Mouse (Mus musculus): ENCODE measurements around the gene Ash1l. TPM values are rescaled to one million over a fixed set of nuclear protein-coding genes. Genes with fewer than 3 reads are reported as not detected.
A peak's percentile ranks its signal among the peaks of the same experiment; 100 is the strongest.
"Not testable (repeated sequence)": the region's sequence is repeated elsewhere in the genome, so short reads cannot be mapped to it uniquely, and the experiment has no call there.

Ash1l gene
- polyA plus RNA-seq, 1 experiment: 33.0 TPM

- no peak for DNase-seq (ENCODE audit: extremely low spot score in 1 of 2, low spot score in 1 of 2)
Measured at GRCm38 (mm10) chr3:88953246-88953645, 2.8 kb downstream of the Ash1l start.

- no peak for DNase-seq (ENCODE audit: extremely low spot score in 1 of 2, low spot score in 1 of 2)
Measured at GRCm38 (mm10) chr3:88953736-88954135, 3.3 kb downstream of the Ash1l start.

GRCm38 (mm10) chr3:88963211-88963610 lies 12.8 kb downstream of the Ash1l start:
- not testable (repeated sequence) for DNase-seq (ENCODE audit: extremely low spot score in 1 of 2, low spot score in 1 of 2)

GRCm38 (mm10) chr3:88975012-88975411 lies 24.6 kb downstream of the Ash1l start:
- no peak for DNase-seq (ENCODE audit: extremely low spot score in 1 of 2, low spot score in 1 of 2)

- DNase-seq (ENCODE audit: extremely low spot score in 1 of 2, low spot score in 1 of 2): peak in 1 of 2 experiments; percentile 47
Measured at GRCm38 (mm10) chr3:88981206-88982010, 31.0 kb downstream of the Ash1l start.

- peak in 1 of 2 experiments; percentile 15 for DNase-seq (ENCODE audit: extremely low spot score in 1 of 2, low spot score in 1 of 2)
Measured at GRCm38 (mm10) chr3:88983921-88984381, 33.5 kb downstream of the Ash1l start.

GRCm38 (mm10) chr3:88992793-88993192 lies 42.4 kb downstream of the Ash1l start:
- DNase-seq (ENCODE audit: extremely low spot score in 1 of 2, low spot score in 1 of 2): no peak

- no peak for DNase-seq (ENCODE audit: extremely low spot score in 1 of 2, low spot score in 1 of 2)
Measured at GRCm38 (mm10) chr3:89001536-89001935, 51.1 kb downstream of the Ash1l start.

GRCm38 (mm10) chr3:89030896-89031295 lies 80.5 kb downstream of the Ash1l start:
- DNase-seq (ENCODE audit: extremely low spot score in 1 of 2, low spot score in 1 of 2): not testable (repeated sequence)

GRCm38 (mm10) chr3:89043359-89043758 lies 92.9 kb downstream of the Ash1l start:
- no peak for DNase-seq (ENCODE audit: extremely low spot score in 1 of 2, low spot score in 1 of 2)

- peak in 1 of 2 experiments; percentile 39 for DNase-seq (ENCODE audit: extremely low spot score in 1 of 2, low spot score in 1 of 2)
Measured at GRCm38 (mm10) chr3:89058361-89058760, 107.9 kb downstream of the Ash1l start.

GRCm38 (mm10) chr3:89058783-89059182 lies 108.4 kb downstream of the Ash1l start:
- peak in 1 of 2 experiments; percentile 54 for DNase-seq (ENCODE audit: extremely low spot score in 1 of 2, low spot score in 1 of 2)

- no peak for DNase-seq (ENCODE audit: extremely low spot score in 1 of 2, low spot score in 1 of 2)
Measured at GRCm38 (mm10) chr3:89061696-89062095, 111.3 kb downstream of the Ash1l start.

- peak in 1 of 2 experiments; percentile 38 for DNase-seq (ENCODE audit: extremely low spot score in 1 of 2, low spot score in 1 of 2)
Measured at GRCm38 (mm10) chr3:89067265-89067664, 116.8 kb downstream of the Ash1l start.

- DNase-seq (ENCODE audit: extremely low spot score in 1 of 2, low spot score in 1 of 2): no peak
Measured at GRCm38 (mm10) chr3:89077383-89077782, 127.0 kb downstream of the Ash1l start.

GRCm38 (mm10) chr3:89082287-89082686 lies 131.9 kb downstream of the Ash1l start:
- DNase-seq (ENCODE audit: extremely low spot score in 1 of 2, low spot score in 1 of 2): not testable (repeated sequence)

GRCm38 (mm10) chr3:89084133-89084532 lies 133.7 kb downstream of the Ash1l start:
- peak in 1 of 2 experiments; percentile 41 for DNase-seq (ENCODE audit: extremely low spot score in 1 of 2, low spot score in 1 of 2)

GRCm38 (mm10) chr3:89084654-89085190 lies 134.3 kb downstream of the Ash1l start:
- no peak for DNase-seq (ENCODE audit: extremely low spot score in 1 of 2, low spot score in 1 of 2)

GRCm38 (mm10) chr3:89087338-89088110 lies 137.1 kb downstream of the Ash1l start:
- DNase-seq (ENCODE audit: extremely low spot score in 1 of 2, low spot score in 1 of 2): peak in 1 of 2 experiments; percentile 92

- DNase-seq (ENCODE audit: extremely low spot score in 1 of 2, low spot score in 1 of 2): no peak
Measured at GRCm38 (mm10) chr3:89088974-89089373, 138.6 kb downstream of the Ash1l start.
